Mouse (Mus musculus) midbrain, postnatal 0 days (tissue): ENCODE results near the gene Lpcat3. TPM values are rescaled to one million over a fixed set of nuclear protein-coding genes. Genes with fewer than 3 reads are reported as not detected.

ENCODE experiments used
- ATAC-seq: fragments of 200-750 bp; cut with Nextera tagmentation; 2 replicates; pipeline ENCODE4 v1.8.0; 2017; ENCODE audit warnings: moderate number of reproducible peaks, mild to moderate bottlenecking, moderate TSS enrichment, moderate library complexity; ENCODE audit not compliant: low FRiP score
- DNase-seq: peaks from one replicate; pipeline ENCODE4 v3.0.0-alpha.2; 2015; ENCODE audit warnings: low spot score
- H3K27ac ChIP-seq: fragments of 300-500 bp; sonication (generic); 2 replicates; pipeline ENCODE4 v1.5.1; 2014; ENCODE audit warnings: low read depth, mild to moderate bottlenecking, low read length, mixed read lengths
- H3K27me3 ChIP-seq: fragments of 300-500 bp; sonication (generic); 2 replicates; pipeline ENCODE4 v1.6.1; 2014; ENCODE audit warnings: low read length, control low read depth, mixed read lengths; ENCODE audit not compliant: insufficient read depth
- H3K36me3 ChIP-seq: fragments of 300-500 bp; sonication (generic); 2 replicates; pipeline ENCODE4 v1.6.1; 2014; ENCODE audit warnings: low read length, control low read depth, mixed read lengths; ENCODE audit not compliant: insufficient read depth
- H3K4me1 ChIP-seq: fragments of 300-500 bp; sonication (generic); 2 replicates; pipeline ENCODE4 v1.6.1; 2014; ENCODE audit warnings: mild to moderate bottlenecking, control low read depth, antibody characterized with exemption, low read length, mixed read lengths; ENCODE audit not compliant: insufficient read depth
- H3K4me2 ChIP-seq: fragments of 300-500 bp; sonication (generic); 2 replicates; pipeline ENCODE4 v1.6.1; 2014; ENCODE audit warnings: low read depth, mild to moderate bottlenecking, low read length, mixed read lengths; ENCODE audit not compliant: poor library complexity, severe bottlenecking
- H3K4me3 ChIP-seq: fragments of 300-500 bp; sonication (generic); 2 replicates; pipeline ENCODE4 v1.5.1; 2014; ENCODE audit warnings: low read depth, mild to moderate bottlenecking, low read length, moderate library complexity
- H3K9ac ChIP-seq: fragments of 300-500 bp; sonication (generic); replicated peaks from 2 replicates; pipeline ENCODE4 v1.6.1; 2014; ENCODE audit warnings: mild to moderate bottlenecking, low read length, moderate library complexity, mixed read lengths; ENCODE audit not compliant: poor library complexity, severe bottlenecking
- H3K9me3 ChIP-seq: fragments of 300-500 bp; sonication (generic); 2 replicates; pipeline ENCODE4 v1.6.1; 2016; ENCODE audit warnings: low read length, control low read depth
- CTCF ChIP-seq: IDR thresholded peaks from 2 replicates; pipeline ENCODE4 v1.5.1; 2016; ENCODE audit warnings: antibody characterized with exemption, mild to moderate bottlenecking
- WGBS: fragments of 180-500 bp; shearing (Covaris S2); extraction: QIAGEN DNeasy Blood & Tissue Kit; methylation state at CpG from one replicate; pipeline ENCODE4 v1.1.7; 2014; 5-methylcytosine and 5-hydroxymethylcytosine counted together
- microRNA counts: library from miRNA; unstranded; fragments of <30 nt; microRNA quantifications from one replicate; lab custom pipeline; 2015
- microRNA-seq: library from miRNA; unstranded; fragments of <30 nt; microRNA quantifications from one replicate; pipeline ENCODE4, GENCODE M21; 2016; ENCODE audit warnings: borderline number of aligned reads
- polyA plus RNA-seq: library from polyadenylated mRNA; unstranded; fragments of >200 nt; fragmentation: Nextera tagmentation; extraction: Ambion mirVana; gene quantifications from 2 replicates; pipeline ENCODE4 v1.2.1, GENCODE M21; 2015
- total RNA-seq: library from RNA; depleted of rRNA; stranded (reverse); fragments of >200 nt; gene quantifications from 2 replicates; pipeline ENCODE4 v1.2.3, GENCODE M21; 2014; rRNA removed

Gene Lpcat3
- total and polyA plus RNA-seq, 2 experiments from 2014 or later: 35.0 to 40.0 TPM

DNA sequence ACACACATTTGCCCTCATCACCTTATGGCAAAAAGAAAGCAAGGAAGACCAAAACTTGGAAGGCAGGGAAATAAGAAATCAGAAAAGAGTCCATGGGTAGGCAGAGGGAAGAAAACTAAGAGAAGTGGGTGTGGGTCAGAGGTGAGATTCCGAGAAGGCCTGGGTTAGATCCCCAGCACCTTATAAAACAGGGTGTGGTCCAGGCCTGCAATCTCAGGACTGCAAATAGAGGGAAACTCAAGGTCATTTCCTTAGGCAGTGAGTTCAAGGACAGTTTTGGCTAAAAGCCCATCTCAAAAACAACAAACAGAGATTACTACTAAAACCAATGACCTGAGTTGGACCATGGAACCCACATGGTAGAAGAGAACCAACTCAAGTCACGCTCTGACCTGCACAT is 91.0 kb downstream of the Lpcat3 start:
- H3K4me2 ChIP-seq: peak overlapping the region; percentile 92
- ATAC-seq (no peak), DNase-seq (no peak)
- TF ChIP-seq CTCF: no peak
- H3K4me1 ChIP-seq: peaks cover 28% of the 10 kb centered on the region
- H3K27ac ChIP-seq: no peak overlapping the region
- H3K36me3 ChIP-seq: peaks cover 10% of the 10 kb centered on the region
- no peaks in the 10 kb centered on the region for H3K27me3 ChIP-seq
- H3K4me3 ChIP-seq: no peak overlapping the region
- no peaks in the 10 kb centered on the region for H3K9me3 ChIP-seq
- 95% methylated on average over 2 of the region's 2 CpGs for WGBS
- no peak overlapping the region for H3K9ac ChIP-seq

MicroRNAs encoded within 50 kb of the gene (microRNA counts, 519-probe panel; counts per million panel counts)
- microRNA mmu-miR-141 (lab: Ali Mortazavi, UCI) (528 counts per million, percentile 58 among the panel's probes with 10 or more counts), microRNA mmu-miR-200c (lab: Ali Mortazavi, UCI) (528 counts per million, percentile 58 among the panel's probes with 10 or more counts)

Small RNA genes lying within 50 kb of the gene (microRNA-seq; reads per million reads assigned to microRNA genes)
- gene Mir141: 21.4 reads per million, percentile 29 among the genes with 10 or more reads in this experiment
- 131 reads per million, percentile 48 among the genes with 10 or more reads in this experiment for gene Mir200c

Other genes with a start within 250 kb of the Lpcat3 start
- gene Pex5, start 248.0 kb upstream of the Lpcat3 start, total RNA-seq: 73.2 and 78.9 TPM in 2 replicates
- gene Pex5, start 248.0 kb upstream of the Lpcat3 start, polyA plus RNA-seq: 52.9 and 53.1 TPM in 2 replicates
- 315 and 318 TPM in 2 replicates for gene Clstn3, start 198.2 kb upstream of the Lpcat3 start, total RNA-seq
- gene Clstn3, start 198.2 kb upstream of the Lpcat3 start, polyA plus RNA-seq: 205 and 226 TPM in 2 replicates
- 0.19 TPM in 1 of 2 replicates, not detected in the other for gene C1rl, start 169.9 kb upstream of the Lpcat3 start, total RNA-seq
- 0.16 and 0.35 TPM in 2 replicates for gene C1rl, start 169.9 kb upstream of the Lpcat3 start, polyA plus RNA-seq
- gene C1ra, start 150.6 kb upstream of the Lpcat3 start, total RNA-seq: 0.24 and 0.49 TPM in 2 replicates
- gene C1ra, start 150.6 kb upstream of the Lpcat3 start, polyA plus RNA-seq: 0.42 and 0.54 TPM in 2 replicates
- 0.28 and 0.33 TPM in 2 replicates for gene C1s1, start 120.7 kb upstream of the Lpcat3 start, total RNA-seq
- gene C1s1, start 120.7 kb upstream of the Lpcat3 start, polyA plus RNA-seq: 0.48 and 0.83 TPM in 2 replicates
- not detected in 2 replicates for gene C1rb, start 92.7 kb upstream of the Lpcat3 start, total RNA-seq
- not detected in 2 replicates for gene C1rb, start 92.7 kb upstream of the Lpcat3 start, polyA plus RNA-seq
- gene C1s2, start 26.9 kb upstream of the Lpcat3 start, total RNA-seq: 0.09 TPM in 1 of 2 replicates, not detected in the other
- gene C1s2, start 26.9 kb upstream of the Lpcat3 start, polyA plus RNA-seq: 0.13 and 0.21 TPM in 2 replicates
- gene Emg1, start 49.2 kb downstream of the Lpcat3 start, total RNA-seq: 75.6 and 99.9 TPM in 2 replicates
- 87.2 and 89.8 TPM in 2 replicates for gene Emg1, start 49.2 kb downstream of the Lpcat3 start, polyA plus RNA-seq
- 197 and 230 TPM in 2 replicates for gene Phb2, start 49.3 kb downstream of the Lpcat3 start, total RNA-seq
- gene Phb2, start 49.3 kb downstream of the Lpcat3 start, polyA plus RNA-seq: 265 and 269 TPM in 2 replicates
- gene Ptpn6, start 75.7 kb downstream of the Lpcat3 start, total RNA-seq: 2.3 and 3.4 TPM in 2 replicates
- 3.2 and 4.0 TPM in 2 replicates for gene Ptpn6, start 75.7 kb downstream of the Lpcat3 start, polyA plus RNA-seq
- gene Grcc10, start 78.3 kb downstream of the Lpcat3 start, total RNA-seq: 244 and 246 TPM in 2 replicates
- 710 and 723 TPM in 2 replicates for gene Grcc10, start 78.3 kb downstream of the Lpcat3 start, polyA plus RNA-seq
- gene Gm45234, start 93.0 kb downstream of the Lpcat3 start, total RNA-seq: not detected in 2 replicates
- gene Gm45234, start 93.0 kb downstream of the Lpcat3 start, polyA plus RNA-seq: not detected in 2 replicates
- 30.7 and 38.0 TPM in 2 replicates for gene Atn1, start 93.5 kb downstream of the Lpcat3 start, total RNA-seq
- gene Atn1, start 93.5 kb downstream of the Lpcat3 start, polyA plus RNA-seq: 25.5 and 30.4 TPM in 2 replicates
- 221 and 267 TPM in 2 replicates for gene Eno2, start 106.6 kb downstream of the Lpcat3 start, total RNA-seq
- 175 and 189 TPM in 2 replicates for gene Eno2, start 106.6 kb downstream of the Lpcat3 start, polyA plus RNA-seq
- gene Lrrc23, start 116.7 kb downstream of the Lpcat3 start, total RNA-seq: 12.7 and 12.8 TPM in 2 replicates
- gene Lrrc23, start 116.7 kb downstream of the Lpcat3 start, polyA plus RNA-seq: 6.1 and 9.0 TPM in 2 replicates
- 5.9 and 9.3 TPM in 2 replicates for gene Spsb2, start 145.6 kb downstream of the Lpcat3 start, total RNA-seq
- 10.2 and 10.9 TPM in 2 replicates for gene Spsb2, start 145.6 kb downstream of the Lpcat3 start, polyA plus RNA-seq
- 392 and 419 TPM in 2 replicates for gene Tpi1, start 151.3 kb downstream of the Lpcat3 start, total RNA-seq
- 415 and 480 TPM in 2 replicates for gene Tpi1, start 151.3 kb downstream of the Lpcat3 start, polyA plus RNA-seq
- 218 and 219 TPM in 2 replicates for gene Usp5, start 166.5 kb downstream of the Lpcat3 start, total RNA-seq
- 201 and 214 TPM in 2 replicates for gene Usp5, start 166.5 kb downstream of the Lpcat3 start, polyA plus RNA-seq
- 9.4 and 16.7 TPM in 2 replicates for gene Cdca3, start 166.5 kb downstream of the Lpcat3 start, total RNA-seq
- gene Cdca3, start 166.5 kb downstream of the Lpcat3 start, polyA plus RNA-seq: 15.0 and 16.0 TPM in 2 replicates
- gene Gnb3, start 177.2 kb downstream of the Lpcat3 start, total RNA-seq: 0.52 and 0.66 TPM in 2 replicates
- gene Gnb3, start 177.2 kb downstream of the Lpcat3 start, polyA plus RNA-seq: 0.23 and 1.1 TPM in 2 replicates
- gene P3h3, start 194.7 kb downstream of the Lpcat3 start, total RNA-seq: 67.4 and 74.4 TPM in 2 replicates
- gene P3h3, start 194.7 kb downstream of the Lpcat3 start, polyA plus RNA-seq: 9.8 and 11.2 TPM in 2 replicates
- gene Gpr162, start 201.0 kb downstream of the Lpcat3 start, total RNA-seq: 198 and 225 TPM in 2 replicates
- gene Gpr162, start 201.0 kb downstream of the Lpcat3 start, polyA plus RNA-seq: 38.3 and 39.3 TPM in 2 replicates
- 0.19 and 2.8 TPM in 2 replicates for gene Cd4, start 225.2 kb downstream of the Lpcat3 start, total RNA-seq
- gene Cd4, start 225.2 kb downstream of the Lpcat3 start, polyA plus RNA-seq: 0.25 and 0.58 TPM in 2 replicates
- gene Lag3, start 248.7 kb downstream of the Lpcat3 start, total RNA-seq: 1.1 and 2.1 TPM in 2 replicates
- gene Lag3, start 248.7 kb downstream of the Lpcat3 start, polyA plus RNA-seq: 2.8 and 3.5 TPM in 2 replicates